Mouse (Mus musculus) skeletal muscle tissue, adult 2 months (tissue): ENCODE measurements around the gene Haao.
"Not testable (repeated sequence)": the region's sequence is repeated elsewhere in the genome, so short reads cannot be mapped to it uniquely, and the experiment has no call there.

Experiments
- DNase-seq: peaks from one replicate; pipeline ENCODE4 v3.0.0-alpha.2; 2012; ENCODE audit warnings: low read depth, low spot score

The Haao gene

DNA sequence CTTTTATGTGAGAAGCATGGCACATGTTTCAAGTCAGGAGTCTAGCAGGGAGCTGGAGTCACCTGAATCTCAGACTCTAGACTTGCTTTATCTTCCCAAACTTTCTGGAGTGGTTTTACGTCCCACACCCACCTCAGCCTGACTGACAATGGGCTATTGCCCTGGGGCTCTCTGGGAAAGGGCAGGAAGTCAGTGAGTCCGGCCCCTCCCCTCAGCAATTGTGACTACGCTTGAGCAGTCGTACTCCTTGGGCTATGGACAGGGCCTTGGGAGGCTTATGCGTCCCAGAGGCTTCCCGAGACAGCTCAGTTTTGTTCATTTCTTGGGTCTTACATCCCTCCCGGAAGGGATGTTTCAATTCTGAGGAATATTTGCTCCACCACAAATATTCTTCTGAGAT, 17.6 kb upstream of the Haao start:
- no peak for DNase-seq

DNA sequence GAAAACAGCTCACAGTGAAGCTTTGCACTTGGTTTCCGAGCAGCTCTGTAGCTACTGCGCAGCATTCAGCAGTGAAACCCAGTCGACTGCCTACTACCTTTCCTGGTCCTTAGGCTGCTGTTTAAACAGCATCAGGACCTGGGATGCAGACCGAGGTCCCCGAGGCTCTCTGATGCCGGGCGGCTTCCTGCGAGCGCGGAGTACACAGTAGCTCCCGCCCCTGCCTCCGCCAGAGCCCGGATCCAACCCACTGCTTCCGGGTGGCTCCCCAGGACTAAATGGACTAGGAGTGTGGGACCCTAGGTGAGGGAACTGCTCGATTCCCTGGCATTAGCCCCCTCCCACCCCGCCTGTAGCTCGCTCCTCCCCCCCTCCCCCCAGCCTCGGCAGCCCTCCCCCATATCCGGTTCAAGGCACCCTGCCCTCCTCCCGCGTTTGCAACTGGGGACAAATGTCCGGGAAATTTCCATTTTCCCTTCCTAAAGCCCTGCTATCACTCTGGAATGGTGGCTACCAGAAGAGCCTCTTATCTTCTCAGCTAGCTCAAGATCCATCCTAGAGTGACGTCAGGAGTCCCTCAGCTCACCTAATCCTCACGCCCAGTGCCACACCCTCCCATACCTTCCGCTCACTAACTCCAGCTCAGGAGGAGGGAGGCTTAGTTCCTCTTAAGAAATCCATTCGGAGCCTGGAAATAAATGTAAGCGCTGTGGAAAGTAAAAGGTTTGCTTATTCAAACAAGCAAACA, 14.5 kb upstream of the Haao start:
- peak; percentile 32 for DNase-seq

DNA sequence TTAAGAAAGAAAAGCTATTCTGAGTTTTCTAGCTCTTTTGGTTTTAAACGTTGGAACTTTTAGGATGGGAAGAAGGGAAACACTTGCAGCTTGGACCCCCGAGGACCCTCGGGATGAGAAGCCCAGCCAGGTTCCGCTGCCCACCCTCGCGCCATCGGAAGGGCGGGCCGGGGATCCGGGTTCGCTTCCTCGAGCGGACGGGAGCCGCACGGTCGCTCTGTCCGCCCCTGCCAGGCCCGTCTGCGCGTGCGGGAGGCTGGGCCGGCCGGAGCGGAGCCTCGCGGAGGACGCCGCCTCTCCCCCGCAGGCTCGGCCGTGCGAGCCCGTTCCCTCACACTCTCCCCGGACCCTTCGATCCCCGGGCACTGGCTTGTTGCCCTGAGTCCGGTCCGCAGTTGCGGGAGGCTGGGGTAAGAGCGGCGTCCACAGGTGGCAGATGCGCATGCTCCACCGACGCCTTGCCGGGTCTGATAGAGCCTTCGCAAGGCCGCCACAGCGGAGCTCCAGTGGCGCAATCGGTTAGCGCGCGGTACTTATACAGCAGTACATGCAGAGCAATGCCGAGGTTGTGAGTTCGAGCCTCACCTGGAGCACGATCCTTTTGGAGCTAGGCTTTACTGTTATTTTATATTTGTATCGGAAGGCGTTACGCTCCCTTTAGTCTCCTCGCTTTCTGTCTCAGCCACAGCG, 13.8 kb upstream of the Haao start:
- DNase-seq: peak; percentile 97

DNA sequence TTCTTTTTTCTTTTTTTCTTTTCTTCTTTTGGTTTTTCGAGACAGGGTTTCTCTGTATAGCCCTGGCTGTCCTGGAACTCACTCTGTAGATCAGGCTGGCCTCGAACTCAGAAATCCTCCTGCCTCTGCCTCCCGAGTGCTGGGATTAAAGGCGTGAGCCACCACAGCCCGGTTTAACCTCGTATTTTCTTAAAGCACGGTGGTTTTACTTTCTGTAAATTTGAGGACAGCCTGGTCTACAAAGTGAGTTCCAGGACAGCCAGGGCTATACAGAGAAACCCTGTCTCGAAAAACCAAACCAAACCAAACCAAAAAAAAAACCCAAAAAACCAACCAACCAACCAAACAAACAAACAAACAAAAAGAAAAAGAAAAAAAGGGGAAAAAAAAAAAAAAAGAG, 13.2 kb upstream of the Haao start:
- DNase-seq: not testable (repeated sequence)

DNA sequence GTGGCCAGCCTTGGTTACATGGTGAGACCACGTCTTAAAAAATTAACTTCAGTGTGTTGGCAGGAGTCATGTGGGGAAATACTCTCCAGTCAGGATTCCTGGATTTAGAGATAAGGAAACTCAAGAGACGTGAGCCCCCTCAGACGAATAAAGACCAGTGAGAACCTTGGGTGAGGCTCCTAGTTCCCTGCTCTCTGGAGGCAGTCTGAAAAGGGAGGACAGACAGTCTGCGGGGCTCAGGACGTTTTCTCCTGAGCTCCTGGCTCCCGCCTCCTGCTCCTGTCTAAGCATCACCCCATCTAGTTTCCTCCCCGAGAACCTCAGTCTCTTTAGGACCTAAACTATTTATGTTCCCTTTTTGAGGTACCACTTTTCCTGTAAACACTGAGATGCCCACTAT, 12.5 kb upstream of the Haao start:
- DNase-seq: no peak

DNA sequence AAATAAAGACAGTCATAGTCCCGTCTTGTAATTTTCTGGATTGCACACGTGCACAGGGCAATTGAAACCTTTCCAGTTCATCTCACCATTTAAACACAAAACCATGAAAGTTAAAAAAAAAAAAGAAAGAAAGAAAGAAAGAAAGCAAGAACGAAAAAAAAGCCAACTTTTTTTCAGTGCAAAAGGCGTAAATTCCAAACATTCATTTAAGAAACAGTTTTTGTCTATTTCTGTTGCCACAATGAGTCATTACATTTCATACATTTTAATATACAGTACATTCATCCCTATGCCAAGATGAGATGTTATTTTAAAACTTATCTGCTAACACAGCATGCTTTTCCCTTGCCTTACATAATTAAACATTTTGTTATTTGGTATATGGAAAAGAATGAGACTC, 11.9 kb upstream of the Haao start:
- no peak for DNase-seq

DNA sequence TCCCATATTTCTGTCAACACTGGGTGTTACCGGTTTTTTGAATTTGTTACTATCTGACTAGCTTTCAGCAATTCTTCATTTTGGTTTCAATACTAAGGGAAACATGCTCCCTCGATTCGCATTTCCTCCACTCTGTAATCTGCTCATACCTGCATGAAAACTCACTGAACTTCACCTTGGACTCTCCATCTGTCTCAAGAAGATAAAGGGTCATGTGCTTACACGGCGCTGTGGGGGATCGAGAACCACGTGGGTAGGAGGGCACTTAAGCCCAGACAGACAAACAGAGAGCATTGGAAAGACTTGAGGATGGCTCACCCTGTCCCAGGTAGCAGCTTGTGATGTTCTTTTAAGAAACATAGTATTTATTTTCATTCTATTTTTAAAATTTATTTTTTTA, 10.7 kb upstream of the Haao start:
- no peak for DNase-seq

DNA sequence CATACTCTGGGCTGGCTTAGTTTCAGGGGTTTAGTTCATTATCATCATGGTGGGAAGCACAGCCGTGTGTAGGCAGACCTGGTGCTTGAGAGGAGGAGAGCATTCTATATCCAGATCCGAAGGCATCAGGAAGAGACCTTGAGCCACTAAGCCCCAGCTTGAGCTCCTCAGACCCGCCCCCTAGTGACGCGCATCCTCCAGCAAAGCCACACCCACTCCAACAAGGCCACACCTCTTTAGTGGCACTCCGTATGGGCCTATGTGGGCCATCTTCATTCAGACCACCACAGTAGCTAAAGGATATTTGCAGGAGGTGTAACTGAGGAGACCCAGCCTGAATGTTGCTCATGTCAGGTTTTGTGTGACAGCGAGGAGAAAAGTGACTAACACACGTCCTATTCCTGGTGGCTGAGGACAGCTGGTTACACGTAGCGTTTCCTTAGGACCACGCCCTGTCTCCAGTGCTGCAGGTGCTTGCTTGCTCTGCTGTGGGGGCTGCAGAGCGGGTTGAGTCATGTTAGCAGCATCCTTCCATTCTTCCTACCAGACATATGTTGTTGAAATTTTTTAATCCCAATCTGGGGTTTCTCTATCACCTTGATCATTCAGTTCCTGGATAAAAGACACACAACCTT, 6.6 kb upstream of the Haao start:
- DNase-seq: no peak

DNA sequence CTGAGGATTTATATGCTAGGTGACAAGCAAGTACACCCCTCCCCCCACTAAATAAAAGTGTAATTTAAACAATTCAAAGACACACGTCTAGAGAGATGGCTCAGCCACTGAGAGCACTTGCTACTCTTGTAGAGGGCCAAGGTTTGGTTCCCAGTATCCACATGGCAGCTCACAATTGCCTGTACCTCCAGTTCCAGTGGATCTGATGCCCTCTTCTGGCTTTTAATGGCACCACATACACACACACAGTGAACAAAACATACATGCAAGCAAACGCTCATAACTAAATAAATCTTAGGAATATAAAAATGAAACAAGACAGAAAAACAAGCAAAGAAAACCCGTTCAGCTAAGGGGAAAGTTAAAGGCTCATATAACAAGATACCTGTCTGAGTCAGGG, 6.1 kb upstream of the Haao start:
- no peak for DNase-seq

DNA sequence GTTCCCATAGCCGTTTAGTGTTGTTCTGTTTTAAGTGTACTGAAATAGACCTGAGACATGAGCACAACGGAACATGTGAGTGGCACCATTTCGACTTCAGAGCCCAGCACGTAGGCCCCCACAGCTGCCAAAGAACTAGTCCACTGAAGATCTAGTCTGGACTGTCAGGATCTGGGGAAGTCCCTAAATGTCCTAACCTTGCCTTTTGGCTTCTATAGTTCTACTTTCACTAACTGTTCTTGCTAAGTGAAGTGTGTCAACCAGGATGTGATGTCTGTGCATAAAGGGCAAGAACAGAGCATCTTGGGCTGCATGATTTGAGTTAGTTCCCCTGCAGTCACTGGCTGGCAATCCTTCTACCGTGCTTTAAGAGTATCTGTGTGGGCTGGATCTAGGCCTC, 3.1 kb upstream of the Haao start:
- no peak for DNase-seq

DNA sequence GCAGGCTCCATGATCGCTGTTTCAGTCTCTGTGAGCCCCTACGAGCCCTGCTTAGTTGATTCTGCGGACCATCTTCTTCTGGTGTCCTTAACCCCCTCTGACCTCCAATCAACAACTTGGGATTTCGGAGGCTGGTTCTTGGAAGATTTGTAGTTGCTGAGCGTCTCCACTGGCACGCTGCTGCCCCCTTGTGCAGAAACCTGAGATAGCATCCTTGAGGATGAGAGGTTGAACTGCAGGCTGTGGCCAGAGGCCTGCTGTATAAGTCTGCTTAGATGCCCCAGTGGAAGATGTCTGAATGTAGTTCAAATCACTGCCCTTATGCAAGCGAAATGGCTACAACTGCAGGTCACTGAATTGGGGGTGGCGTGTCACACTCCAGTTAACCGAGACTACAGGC, 2.7 kb upstream of the Haao start:
- peak; percentile 65 for DNase-seq

DNA sequence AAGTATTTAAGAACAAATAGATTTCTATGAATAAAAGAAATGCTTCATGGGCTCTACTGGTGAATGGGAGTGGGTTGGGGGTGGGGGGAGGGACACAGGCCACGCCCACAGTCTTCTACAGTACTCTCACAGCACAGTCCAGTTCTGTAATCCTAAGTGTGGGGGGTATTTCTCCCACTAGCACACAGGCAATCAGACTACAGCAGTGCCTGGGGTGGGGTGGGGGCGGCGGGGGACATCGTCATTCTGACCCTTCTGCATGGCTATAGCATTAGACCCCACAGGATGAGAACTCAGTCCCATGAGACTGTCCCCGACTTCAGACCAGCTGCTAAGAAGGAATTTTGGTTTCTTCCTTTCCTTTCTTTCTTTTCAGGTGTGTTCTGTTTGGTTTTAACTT, 2.0 kb upstream of the Haao start:
- DNase-seq: no peak

DNA sequence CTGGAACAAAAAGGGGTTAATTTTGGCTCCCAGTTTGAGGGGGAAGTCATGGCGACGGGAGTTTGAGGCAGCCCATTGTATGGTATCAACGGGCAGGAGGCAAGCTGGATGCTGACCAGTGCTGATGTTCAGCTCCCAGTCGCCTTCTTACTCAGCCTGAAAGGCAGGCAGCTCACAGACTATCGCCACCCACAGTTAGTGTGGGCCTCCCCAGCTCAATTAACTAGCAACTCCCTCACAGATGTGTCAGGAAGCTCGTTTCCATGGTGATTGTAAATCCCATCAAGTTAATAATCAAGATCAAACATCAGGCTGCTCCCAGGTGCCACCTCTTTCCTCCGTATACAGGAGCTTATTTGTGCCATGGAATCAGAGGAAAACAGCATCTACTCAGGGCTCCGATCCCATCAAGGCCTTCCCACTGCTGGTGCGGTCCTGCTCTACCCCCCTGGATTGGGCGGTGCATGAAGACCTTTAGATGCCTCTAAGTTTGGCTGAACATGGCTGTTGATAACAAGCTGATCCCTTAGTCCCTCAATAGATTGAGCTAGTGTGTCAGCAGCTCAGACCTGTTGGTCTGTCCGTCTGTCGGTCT, 1.4 kb upstream of the Haao start:
- DNase-seq: no peak

DNA sequence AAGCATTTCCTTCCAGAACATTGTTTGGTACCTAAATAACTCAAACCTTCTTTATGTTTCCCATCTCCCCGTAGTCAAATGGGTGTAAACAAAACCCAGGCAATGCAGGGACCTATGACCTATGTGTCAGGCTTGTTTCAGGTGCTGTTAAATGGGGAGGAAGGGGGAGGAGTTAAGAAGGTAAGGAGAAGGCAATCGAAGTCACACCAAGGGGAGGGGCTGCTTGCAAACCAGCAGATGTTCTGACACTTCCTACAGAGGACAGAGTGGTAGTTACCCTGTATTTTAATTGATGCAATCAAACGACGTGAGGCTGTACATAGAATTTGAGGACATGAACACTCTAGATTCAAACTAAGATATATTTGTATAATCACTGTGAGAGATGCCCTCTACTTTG, 719 bp upstream of the Haao start:
- DNase-seq: no peak

DNA sequence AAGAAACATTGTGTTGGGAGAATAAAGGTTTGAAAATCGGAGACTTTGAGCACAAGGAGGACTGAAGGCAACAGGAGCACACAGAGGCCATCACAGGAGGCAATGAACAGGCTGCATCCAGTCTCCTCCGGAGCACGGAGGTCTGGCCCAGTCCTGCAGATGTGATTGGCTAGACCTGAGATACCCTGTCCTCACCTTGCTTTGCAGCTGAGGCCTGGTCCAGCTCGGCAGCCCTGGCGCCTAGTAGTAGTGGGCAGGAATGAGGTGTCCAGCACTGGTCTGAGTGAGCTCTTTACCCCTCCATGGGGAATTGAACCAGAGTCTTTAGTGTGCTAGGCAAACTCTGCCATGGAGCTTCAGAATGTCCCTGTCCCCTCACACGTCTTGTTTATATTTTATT, 663 bp downstream of the Haao start:
- DNase-seq: no peak

DNA sequence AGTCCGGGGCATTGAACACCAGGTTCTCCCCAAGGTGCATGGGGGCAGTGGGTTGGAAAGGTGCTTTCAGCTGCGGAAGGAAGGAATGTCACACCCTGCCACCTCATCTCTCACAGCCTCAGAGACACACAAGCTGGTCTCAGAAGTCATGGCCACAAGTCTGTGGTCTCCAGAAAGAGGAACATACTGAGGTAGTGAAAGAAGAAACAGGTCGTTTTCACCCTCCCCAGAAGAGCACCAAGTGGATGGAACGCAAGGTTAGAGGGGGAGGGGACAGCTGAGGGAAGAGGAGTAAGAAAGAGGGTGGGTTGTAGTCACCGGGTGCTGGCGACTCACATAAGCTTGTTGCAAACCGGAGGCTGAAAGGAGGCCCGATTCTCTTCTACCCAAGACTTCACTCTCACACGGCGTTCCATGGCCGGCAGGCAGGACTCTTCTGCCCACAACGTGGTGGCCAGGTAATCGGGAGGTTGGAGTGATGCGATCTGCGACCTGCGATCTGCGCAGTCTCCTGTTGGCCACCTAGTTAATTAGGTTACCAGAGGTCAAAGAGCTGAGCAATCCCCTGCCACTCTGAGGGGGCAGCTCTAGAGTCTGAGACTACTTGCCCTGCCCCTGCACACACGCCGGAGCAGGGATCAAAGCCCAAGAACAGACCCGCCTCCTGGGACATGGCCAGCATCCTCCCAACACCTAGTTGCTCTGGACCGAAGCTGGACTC, 1.3 kb downstream of the Haao start:
- peak; percentile 52 for DNase-seq

DNA sequence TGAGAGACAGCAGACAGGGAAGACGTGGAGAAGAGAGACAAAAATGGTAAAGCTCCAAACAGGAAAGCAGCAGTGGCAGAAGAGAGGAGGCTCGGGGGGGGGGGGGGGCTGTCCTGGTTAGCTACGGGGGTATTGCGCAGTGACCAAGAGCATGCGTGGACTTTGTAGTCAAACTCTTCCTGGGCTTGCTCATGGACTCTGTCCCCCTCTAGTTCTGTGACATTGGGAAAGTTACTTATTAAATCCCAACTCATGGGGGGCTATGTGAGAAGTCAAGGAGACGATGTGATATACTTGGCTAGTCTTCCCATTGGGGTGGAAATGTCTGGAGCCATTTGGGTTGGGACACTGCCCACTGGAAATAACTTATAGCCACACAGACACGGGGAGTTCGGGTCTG, 2.2 kb downstream of the Haao start:
- DNase-seq: no peak

DNA sequence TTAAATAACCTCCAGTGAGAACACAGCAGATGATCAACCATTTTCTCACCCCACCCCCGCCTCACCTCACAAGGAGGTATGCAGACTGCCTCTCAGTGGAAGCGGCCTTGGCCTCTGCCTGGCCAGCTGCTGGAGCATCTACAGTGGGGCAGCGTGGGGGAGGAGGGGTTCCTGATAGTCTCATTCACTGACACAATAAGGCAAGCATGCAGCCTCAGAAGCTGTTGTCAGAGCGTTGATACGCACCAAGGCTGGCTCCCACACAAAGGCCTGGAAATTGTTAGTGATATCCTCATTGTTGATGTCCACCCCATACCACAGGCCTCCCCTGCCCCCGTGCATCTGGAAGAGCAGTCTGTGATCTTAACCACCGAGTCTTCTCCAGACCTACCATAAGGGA, 4.0 kb downstream of the Haao start:
- DNase-seq: no peak

DNA sequence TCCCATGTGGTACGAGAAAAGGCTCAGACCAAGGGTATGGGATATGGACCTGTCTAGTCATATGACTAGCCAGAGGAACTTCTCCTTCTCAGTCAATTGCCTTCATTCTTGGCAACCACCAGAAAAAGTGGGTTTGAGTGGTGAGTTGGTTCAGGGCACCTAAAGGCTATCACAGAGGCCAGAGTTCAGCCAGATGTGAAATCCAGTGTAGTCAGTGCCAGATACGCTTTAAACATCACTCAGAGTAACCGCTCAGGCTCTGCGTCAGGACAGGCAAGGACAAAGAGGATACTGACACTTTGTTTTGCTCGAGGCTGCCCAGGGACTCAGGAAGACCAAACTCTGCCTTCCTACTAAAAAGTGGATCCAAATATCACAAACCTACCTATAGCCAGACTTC, 6.8 kb downstream of the Haao start:
- no peak for DNase-seq

DNA sequence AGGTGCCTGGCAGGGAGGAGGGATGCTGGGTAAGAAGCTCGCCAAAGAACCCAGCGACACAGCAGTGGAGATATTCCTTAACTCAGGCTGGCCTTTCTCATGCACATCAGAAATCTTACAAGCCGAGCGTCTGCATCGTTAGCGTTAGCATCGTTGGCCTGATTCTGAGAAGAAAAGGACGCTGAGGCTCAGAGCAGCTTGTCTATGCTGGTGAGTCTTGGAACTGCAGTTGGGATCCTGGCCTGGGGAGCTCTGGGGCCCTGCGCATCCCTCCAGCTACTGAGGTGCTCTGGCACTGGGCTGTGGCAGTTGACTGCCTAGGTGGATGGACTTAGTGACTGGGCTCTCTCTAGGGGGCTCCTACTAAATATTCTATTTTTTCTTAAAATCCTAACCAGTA, 8.6 kb downstream of the Haao start:
- DNase-seq: no peak

DNA sequence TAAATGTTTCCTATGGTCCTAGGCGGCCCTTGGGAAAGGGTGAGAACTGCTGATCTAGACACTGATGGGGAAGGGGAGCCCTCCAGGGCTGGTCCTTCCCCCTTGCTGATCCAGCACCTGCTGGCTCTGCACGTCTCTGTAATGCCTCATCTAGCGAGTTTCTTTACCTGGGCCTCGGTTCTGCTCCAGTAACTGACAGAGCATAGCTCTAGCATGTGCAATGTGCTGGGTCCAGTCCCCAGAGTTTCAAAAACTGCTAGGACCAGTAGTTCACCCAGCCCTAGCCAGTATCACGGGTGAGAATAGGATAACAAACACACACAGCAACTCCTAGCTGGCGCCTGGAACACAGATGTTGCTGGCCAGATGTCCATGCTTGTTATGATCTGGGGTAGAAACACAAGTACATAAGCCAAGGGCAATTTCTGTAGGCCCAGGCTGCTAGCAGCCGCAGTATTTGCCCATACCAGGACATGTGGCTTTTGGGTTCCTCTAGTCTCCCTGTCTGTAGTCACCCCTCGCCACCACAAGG, 10.0 kb downstream of the Haao start:
- no peak for DNase-seq

DNA sequence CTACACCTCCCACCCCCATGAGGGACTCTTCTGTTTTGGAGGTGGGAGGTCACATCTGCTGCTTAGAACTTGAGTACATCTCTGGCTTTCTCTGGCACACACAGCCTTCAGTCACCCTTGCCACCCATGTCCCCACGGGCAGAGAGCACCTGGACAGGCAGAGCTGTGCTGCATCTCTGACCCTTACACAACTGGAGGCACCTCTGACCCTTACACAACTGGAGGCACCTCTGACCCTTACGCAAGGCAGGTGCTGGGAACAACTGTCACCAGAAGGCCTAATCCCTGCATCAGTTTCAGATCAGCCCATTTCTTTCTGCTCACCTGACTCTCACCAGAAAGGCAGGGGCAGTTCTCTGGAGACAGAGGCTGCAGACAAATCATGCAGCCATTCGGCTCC, 11.7 kb downstream of the Haao start:
- DNase-seq: no peak
